Mouse (Mus musculus) ovary, adult 18-20 months (tissue): Measurements from ENCODE around the gene Cytl1.

Experiments
- DNase-seq: peaks from one replicate; pipeline ENCODE4 v3.0.0; 2022; ENCODE audit warnings: low spot score, mixed read lengths

Cytl1 gene

DNA sequence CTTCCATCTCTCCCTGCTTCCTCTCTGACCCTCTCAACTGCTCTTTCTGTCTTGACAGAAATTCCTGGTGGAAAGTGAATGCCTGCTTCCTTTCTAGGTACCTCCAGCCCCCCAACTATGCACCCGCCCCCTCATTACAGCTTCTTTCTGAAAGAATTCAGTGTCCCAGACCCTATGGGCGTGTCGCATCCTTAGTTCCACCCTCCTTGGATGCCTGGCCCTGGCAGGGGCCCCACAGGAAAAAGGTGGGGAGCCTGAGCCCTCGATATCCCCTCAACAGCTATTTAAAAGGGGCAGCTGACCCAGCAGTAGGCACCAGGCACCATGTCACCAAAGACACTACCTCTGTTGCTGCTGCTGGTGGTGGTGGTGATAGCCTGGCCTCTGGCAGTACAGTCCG lies at the start of gene Cytl1:
Gene Cytl1, plus strand, starts transcription at position 296 of the 400 bp plus-strand sequence.
- DNase-seq: no peak

DNA sequence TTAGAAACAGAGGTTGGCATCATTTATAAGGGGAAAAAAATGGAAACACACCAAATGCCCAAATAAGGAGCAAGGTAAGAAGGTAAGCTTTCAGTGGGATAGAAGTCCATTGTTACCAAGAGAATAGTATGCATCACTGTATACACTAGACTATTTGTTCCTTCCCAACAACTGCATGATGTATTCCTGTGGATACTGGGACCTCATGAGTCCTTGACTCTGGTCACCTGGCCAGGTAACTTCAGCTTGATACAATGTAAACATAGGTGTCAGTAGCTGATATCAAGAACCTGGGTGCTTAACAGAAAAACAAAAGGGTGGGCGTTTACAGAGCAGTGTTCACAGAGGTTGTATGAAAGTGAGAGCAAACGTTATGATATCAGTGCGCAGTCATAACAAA lies 42.6 kb upstream of the Cytl1 start:
- no peak for DNase-seq

DNA sequence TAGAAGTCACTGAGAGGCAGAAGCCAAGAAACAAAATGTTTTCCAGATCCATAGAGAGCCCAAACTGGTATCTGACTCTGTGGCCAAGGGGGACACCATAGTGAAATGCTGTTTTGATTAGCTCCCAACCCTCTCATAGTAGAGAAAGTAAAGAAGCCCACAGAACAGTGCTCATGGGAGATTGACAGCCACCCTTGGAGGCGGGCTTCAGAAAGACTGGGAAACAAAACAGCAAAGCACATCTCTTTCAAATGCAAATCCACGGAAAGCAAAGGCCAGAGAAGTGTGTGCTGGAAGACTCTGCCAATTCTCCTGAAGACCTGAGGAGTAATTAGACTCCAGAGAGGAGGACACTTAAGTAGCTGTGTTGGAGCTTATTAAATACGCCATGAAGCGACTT lies 39.5 kb upstream of the Cytl1 start:
- DNase-seq: no peak

DNA sequence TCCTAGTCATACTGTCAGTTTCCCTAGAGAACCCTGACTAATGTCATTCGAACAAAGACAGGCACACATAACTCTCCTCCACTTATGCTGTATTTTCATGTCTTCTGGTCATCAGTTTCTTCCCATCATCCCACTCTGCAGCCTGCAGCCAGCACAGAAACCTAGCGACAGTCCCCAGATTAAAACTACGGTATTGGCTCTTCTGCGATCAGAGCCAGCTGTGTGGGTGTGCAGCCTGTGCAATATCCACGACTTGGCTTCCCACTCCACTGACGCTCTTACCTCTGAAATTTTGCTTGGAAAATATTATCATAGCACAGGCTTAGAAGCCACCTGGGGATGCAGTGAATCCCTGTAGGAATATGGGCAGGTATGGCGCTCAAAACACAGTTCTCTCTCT lies 38.0 kb upstream of the Cytl1 start:
- no peak for DNase-seq

DNA sequence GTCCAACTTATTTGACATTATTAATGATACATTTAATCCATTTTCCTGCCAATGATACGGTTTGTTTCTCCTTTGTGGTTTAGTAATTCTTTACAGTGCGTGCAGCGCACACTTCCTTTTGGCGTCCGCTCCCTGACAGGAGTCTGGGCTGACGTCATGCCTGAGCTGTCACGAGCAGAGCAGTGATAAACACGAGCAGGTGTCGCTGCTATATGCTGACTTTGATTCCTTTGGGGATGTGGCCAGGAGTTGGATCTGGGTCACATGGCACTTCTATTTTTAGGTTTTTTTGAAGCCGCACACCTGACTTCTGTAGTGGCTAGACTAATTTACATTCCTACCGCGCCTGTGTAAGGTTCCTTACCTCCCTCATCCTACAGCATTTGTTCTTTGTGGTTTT lies 35.6 kb upstream of the Cytl1 start:
- DNase-seq: no peak

DNA sequence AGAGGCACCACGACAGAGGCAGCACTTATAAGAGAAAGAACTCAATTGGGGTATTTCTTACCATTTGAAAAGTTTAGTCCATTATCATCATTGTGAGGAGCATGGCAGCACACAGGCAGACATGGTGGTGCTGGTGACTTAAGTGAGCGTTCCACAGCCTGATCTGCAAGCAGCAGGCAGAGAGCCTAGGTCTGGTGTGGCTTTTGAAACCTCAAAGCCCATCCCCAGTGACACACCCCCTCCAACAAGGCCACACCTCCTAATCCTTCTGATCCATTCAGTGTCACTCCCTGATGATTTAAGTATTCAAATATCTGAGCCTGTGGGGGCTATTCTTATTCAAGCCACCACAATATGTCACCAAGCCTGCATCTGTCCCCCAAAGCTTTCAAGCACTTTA lies 30.4 kb upstream of the Cytl1 start:
- DNase-seq: no peak

GRCm38 (mm10) chr5:37708124-37708523 lies 27.2 kb upstream of the Cytl1 start:
- no peak for DNase-seq

DNA sequence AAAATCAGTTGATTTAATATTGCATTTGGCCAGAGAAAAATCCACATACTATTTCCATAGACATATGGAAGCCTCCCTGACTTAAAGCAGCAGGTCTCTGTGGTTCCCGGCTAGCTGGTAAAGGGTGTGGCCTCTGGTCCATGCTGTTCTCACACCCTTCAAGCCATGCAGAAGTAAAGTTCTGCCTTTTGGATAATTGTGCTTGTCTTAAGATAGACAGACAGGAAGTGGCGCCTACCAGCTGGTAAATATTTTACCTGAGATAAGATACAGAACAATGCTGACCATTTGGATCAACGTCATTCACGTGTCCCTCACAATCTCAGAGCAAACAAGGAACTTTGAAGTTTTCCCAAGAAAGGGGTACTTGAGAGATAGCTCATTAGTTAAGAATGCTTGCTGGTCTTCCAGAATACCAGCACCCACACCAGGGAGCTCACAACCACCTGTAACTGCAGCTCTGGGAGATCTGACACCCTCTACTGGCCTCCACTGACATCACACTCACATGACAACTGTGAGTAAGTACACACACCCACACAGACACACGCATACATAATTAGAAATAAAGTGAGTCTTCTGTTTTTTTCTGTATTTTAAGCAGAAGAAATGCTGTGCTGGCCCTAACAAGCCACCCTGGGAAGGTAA lies 25.9 kb upstream of the Cytl1 start:
- no peak for DNase-seq

DNA sequence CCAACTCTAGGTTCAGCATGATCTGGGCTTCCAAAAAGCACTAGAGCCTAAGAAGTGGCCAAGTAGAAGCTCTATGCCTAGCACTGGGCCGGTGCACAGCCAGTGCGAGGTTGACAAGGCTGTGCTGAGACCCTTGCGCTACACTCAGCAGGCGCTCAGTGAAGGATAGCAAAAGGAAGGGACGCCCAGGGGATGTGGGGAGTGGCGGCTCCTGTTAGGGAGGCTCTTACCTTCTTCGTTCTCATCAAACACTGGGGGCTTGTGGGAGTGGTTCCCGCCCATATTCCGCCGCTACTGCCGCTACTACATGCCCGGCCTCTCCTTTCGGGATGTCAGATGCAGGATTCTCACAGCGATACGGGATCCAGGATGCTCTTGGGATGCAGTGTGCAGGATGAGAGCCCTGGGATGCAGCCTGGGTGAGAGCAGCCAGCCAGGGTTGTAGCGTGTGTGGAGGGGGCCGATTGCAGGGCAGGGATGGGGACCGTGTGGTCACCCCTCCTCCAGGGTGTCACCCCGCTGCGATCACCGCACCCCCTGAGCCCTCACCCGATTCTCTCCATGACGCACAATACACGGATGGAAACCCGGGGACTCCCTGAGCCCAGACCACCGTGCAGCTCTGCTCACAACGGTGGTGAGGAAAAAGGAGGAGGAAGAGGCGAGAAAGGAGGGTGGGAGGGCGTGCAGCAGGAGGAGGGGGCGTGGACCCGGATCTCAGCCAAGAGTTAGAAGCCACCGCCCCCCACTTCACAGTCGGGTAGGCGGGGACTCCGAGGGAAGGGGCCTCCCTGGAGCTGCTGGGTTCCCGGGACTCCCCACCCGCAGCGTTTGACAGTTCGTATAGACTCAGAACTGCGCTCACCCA lies 18.6 kb upstream of the Cytl1 start, which contains the start of gene Stk32b:
Gene Stk32b, minus strand, starts transcription at position 667 of the 868 bp plus-strand sequence.
- no peak for DNase-seq

- DNase-seq: no peak
Observed at GRCm38 (mm10) chr5:37717384-37717963, 17.8 kb upstream of the Cytl1 start.

GRCm38 (mm10) chr5:37720670-37721069 lies 14.6 kb upstream of the Cytl1 start:
- DNase-seq: no peak

- DNase-seq: no peak
Observed at GRCm38 (mm10) chr5:37725220-37725886, 10.0 kb upstream of the Cytl1 start.

- DNase-seq: no peak
Observed at GRCm38 (mm10) chr5:37730781-37731180, 4.5 kb upstream of the Cytl1 start.

GRCm38 (mm10) chr5:37736213-37736612 lies 894 bp downstream of the Cytl1 start:
- no peak for DNase-seq

- no peak for DNase-seq
Observed at GRCm38 (mm10) chr5:37743889-37744707, 8.8 kb downstream of the Cytl1 start.

DNA sequence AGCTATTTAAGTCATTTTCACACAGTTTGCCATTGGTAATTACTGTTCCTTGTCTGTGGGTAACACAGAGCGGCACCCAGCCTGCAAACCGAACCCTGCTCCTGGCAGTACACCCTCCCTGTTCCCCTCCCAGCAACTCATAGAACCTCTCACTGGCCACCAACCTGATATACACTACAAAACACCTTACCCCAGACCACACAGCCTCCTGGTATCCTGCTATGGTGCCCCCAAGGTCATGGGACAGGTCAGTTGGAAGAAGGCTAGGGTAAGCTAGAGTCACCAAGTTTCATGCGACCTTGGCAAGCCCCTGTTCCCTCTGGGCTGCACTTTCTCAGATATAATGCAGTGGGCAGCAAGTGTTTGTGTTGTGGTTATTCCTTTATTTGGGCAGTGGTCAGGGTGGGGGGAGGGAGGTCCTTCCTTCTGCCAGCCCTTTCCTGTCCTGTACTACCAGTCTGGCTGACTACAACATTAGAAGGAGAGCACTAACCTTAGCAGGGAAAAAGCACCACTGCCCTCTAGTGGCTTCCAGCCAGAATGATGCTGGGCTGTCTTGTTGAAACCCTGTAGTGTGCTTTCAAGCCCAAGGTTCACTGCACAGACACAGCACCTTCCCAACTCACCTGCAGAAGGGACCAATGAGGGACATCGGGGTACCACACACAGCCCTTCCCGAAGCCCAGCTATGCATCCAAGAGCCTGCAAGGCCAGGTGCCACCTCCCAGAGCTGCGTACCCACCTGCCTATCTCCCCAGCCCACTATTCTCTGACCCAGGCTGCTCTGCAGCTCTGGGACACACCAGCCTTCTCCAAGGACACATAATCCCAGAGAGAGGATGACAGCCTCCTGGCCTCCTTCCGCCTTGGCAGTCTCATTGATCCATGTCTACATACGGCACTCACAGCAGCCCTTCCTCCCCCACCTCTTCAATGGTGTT lies 17.0 kb downstream of the Cytl1 start:
- peak; percentile 20 for DNase-seq

DNA sequence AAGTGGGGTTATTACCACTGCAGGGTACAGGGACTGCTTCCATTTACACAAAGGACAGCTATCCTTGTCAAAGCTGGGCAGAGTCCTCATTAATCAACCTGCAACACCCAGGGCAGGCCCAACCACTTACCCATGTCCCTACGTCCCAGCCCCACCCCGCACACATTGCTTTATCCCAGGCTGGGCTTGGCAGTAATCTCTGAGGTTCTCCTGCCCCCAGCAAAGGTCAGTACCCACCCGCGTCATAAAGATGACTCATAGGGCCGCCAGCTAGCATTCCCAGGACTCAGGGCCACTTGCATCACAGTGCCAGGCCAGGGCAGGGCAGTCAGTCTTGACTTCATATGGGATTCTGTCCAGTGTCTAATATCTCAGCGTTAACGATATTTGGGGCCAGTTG lies 18.0 kb downstream of the Cytl1 start:
- DNase-seq: peak; percentile 26

GRCm38 (mm10) chr5:37762046-37762445 lies 26.7 kb downstream of the Cytl1 start:
- DNase-seq: no peak

DNA sequence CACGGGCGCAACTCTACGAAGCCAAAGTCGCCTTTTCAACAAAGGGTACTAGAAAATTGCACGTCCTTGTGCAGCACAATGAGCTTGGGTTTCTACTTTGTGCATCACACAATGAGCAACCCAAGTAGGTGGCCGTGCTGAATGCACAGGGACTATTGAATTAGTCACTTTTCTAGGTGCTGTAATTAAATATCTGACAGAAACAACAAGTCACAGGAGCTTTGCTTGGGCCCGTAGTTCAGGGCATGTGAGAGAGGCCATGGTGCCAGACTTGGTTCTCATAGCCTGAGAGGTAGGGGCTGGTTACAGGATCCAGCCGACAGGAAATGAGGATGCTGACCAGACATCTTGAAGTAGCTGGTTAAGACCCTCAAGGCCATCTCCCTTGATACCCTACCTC lies 30.5 kb downstream of the Cytl1 start:
- DNase-seq: no peak

GRCm38 (mm10) chr5:37767231-37767630 lies 31.9 kb downstream of the Cytl1 start:
- DNase-seq: no peak
